Mouse (Mus musculus): ENCODE data around the gene Det1. TPM values are rescaled to one million over a fixed set of nuclear protein-coding genes. Genes with fewer than 3 reads are reported as not detected.

Gene Det1
- polyA plus RNA-seq, 2 experiments: 15.6 to 18.6 TPM

- DNase-seq (ENCODE audit: low spot score): no peak
- no peak overlapping the region for H3K4me3 ChIP-seq (replicated peaks; ENCODE audit: low read length)
- H3K27me3 ChIP-seq (ENCODE audit: control insufficient read depth, insufficient read depth, low read length): peaks cover 21% of the 10 kb centered on the region
- no peaks in the 10 kb centered on the region for H3K36me3 ChIP-seq (ENCODE audit: control insufficient read depth, insufficient read depth, low read length)
- TF ChIP-seq POLR2A (IDR thresholded peaks at IDR 0.05; ENCODE audit: borderline replicate concordance, extremely low read depth, insufficient read depth, insufficient read length): no peak
- no peak overlapping the region for H3K27ac ChIP-seq (replicated peaks; ENCODE audit: low read depth, low read length)
- no peaks in the 10 kb centered on the region for H3K9me3 ChIP-seq (ENCODE audit: control insufficient read depth, low read length)
- no peak for ATAC-seq (ENCODE audit: low FRiP score, low read depth)
- peaks cover 8% of the 10 kb centered on the region for H3K4me1 ChIP-seq (ENCODE audit: control insufficient read depth, insufficient read depth, low read length)
- WGBS: 8% methylated on average over 9 of the region's 9 CpGs
- no peak overlapping the region; the same call in 1 of the 2 replicates for H3K9ac ChIP-seq (ENCODE audit: low read depth, low read length, severe bottlenecking)
- H3K4me2 ChIP-seq (replicated peaks; ENCODE audit: low read depth, low read length, severe bottlenecking): no peak overlapping the region
Measured at GRCm38 (mm10) chr7:78887431-78887842, 40.4 kb upstream of the Det1 start.

- ATAC-seq (ENCODE audit: low FRiP score, low read depth): no peak
- WGBS: 79% methylated on average over 4 of the region's 4 CpGs
- peaks cover 27% of the 10 kb centered on the region for H3K27me3 ChIP-seq (ENCODE audit: control insufficient read depth, insufficient read depth, low read length)
Measured at GRCm38 (mm10) chr7:78886496-78886895, 39.4 kb upstream of the Det1 start.

GRCm38 (mm10) chr7:78885404-78885803 is 38.3 kb upstream of the Det1 start:
- Histone ChIP-seq H3K9ac (ENCODE audit: low read depth, low read length, severe bottlenecking) (no peak overlapping the region), H3K4me2 (replicated peaks; ENCODE audit: low read depth, low read length, severe bottlenecking) (no peak overlapping the region), H3K4me3 (replicated peaks; ENCODE audit: low read length) (no peak overlapping the region), H3K9me3 (ENCODE audit: control insufficient read depth, low read length) (no peaks in the 10 kb centered on the region), H3K4me1 (ENCODE audit: control insufficient read depth, insufficient read depth, low read length) (peaks cover 9% of the 10 kb centered on the region), H3K27ac (replicated peaks; ENCODE audit: low read depth, low read length) (no peak overlapping the region), H3K36me3 (ENCODE audit: control insufficient read depth, insufficient read depth, low read length) (no peaks in the 10 kb centered on the region), H3K27me3 (ENCODE audit: control insufficient read depth, insufficient read depth, low read length) (peaks cover 32% of the 10 kb centered on the region)
- WGBS: 80% methylated on average over 5 of the region's 5 CpGs
- DNase-seq (ENCODE audit: low spot score) (no peak), ATAC-seq (ENCODE audit: low FRiP score, low read depth) (no peak)
- no peak for TF ChIP-seq POLR2A (IDR thresholded peaks at IDR 0.05; ENCODE audit: borderline replicate concordance, extremely low read depth, insufficient read depth, insufficient read length)

More at GRCm38 (mm10) chr7:78886496-78886895, 39.4 kb upstream of the Det1 start:
- no peak overlapping the region for H3K4me2 ChIP-seq (replicated peaks; ENCODE audit: low read depth, low read length, severe bottlenecking)
- no peak overlapping the region for H3K4me3 ChIP-seq (replicated peaks; ENCODE audit: low read length)
- DNase-seq (ENCODE audit: low spot score): no peak
- no peaks in the 10 kb centered on the region for H3K9me3 ChIP-seq (ENCODE audit: control insufficient read depth, low read length)
- H3K9ac ChIP-seq (ENCODE audit: low read depth, low read length, severe bottlenecking): no peak overlapping the region
- H3K36me3 ChIP-seq (ENCODE audit: control insufficient read depth, insufficient read depth, low read length): no peaks in the 10 kb centered on the region
- no peak overlapping the region for H3K27ac ChIP-seq (replicated peaks; ENCODE audit: low read depth, low read length)
- no peak for TF ChIP-seq POLR2A (IDR thresholded peaks at IDR 0.05; ENCODE audit: borderline replicate concordance, extremely low read depth, insufficient read depth, insufficient read length)
- H3K4me1 ChIP-seq (ENCODE audit: control insufficient read depth, insufficient read depth, low read length): peaks cover 9% of the 10 kb centered on the region

- no peak overlapping the region for H3K4me2 ChIP-seq (replicated peaks; ENCODE audit: low read depth, low read length, severe bottlenecking)
- no peak overlapping the region for H3K27ac ChIP-seq (replicated peaks; ENCODE audit: low read depth, low read length)
- 10% methylated on average over 6 of the region's 6 CpGs for WGBS
- H3K4me3 ChIP-seq (replicated peaks; ENCODE audit: low read length): no peak overlapping the region
- H3K36me3 ChIP-seq (ENCODE audit: control insufficient read depth, insufficient read depth, low read length): no peaks in the 10 kb centered on the region
- DNase-seq (ENCODE audit: low spot score): peak; percentile 12
- ATAC-seq (ENCODE audit: low FRiP score, low read depth): no peak
- no peaks in the 10 kb centered on the region for H3K9me3 ChIP-seq (ENCODE audit: control insufficient read depth, low read length)
- no peak overlapping the region for H3K9ac ChIP-seq (ENCODE audit: low read depth, low read length, severe bottlenecking)
- H3K4me1 ChIP-seq (ENCODE audit: control insufficient read depth, insufficient read depth, low read length): peaks cover 9% of the 10 kb centered on the region
- TF ChIP-seq POLR2A (IDR thresholded peaks at IDR 0.05; ENCODE audit: borderline replicate concordance, extremely low read depth, insufficient read depth, insufficient read length): no peak
- H3K27me3 ChIP-seq (ENCODE audit: control insufficient read depth, insufficient read depth, low read length): peaks cover 32% of the 10 kb centered on the region
Measured at GRCm38 (mm10) chr7:78884139-78884538, 37.1 kb upstream of the Det1 start.

GRCm38 (mm10) chr7:78883726-78884060 is 36.6 kb upstream of the Det1 start:
- H3K9me3 ChIP-seq (ENCODE audit: control insufficient read depth, low read length): no peaks in the 10 kb centered on the region
- no peak overlapping the region for H3K27ac ChIP-seq (replicated peaks; ENCODE audit: low read depth, low read length)
- ATAC-seq (ENCODE audit: low FRiP score, low read depth): no peak
- H3K36me3 ChIP-seq (ENCODE audit: control insufficient read depth, insufficient read depth, low read length): no peaks in the 10 kb centered on the region
- H3K27me3 ChIP-seq (ENCODE audit: control insufficient read depth, insufficient read depth, low read length): peaks cover 32% of the 10 kb centered on the region
- 10% methylated on average over 8 of the region's 8 CpGs for WGBS
- no peak overlapping the region for H3K9ac ChIP-seq (ENCODE audit: low read depth, low read length, severe bottlenecking)
- no peak for TF ChIP-seq POLR2A (IDR thresholded peaks at IDR 0.05; ENCODE audit: borderline replicate concordance, extremely low read depth, insufficient read depth, insufficient read length)
- no peak overlapping the region for H3K4me2 ChIP-seq (replicated peaks; ENCODE audit: low read depth, low read length, severe bottlenecking)
- H3K4me1 ChIP-seq (ENCODE audit: control insufficient read depth, insufficient read depth, low read length): peaks cover 9% of the 10 kb centered on the region
- DNase-seq (ENCODE audit: low spot score): no peak
- H3K4me3 ChIP-seq (replicated peaks; ENCODE audit: low read length): 0 out of 2 replicates have a peak overlapping the region, but pooled peaks have one; percentile 1

Data from limb, embryonic 14.5 days (tissue).